Mouse (Mus musculus) MEL (cell line): ENCODE measurements around the gene Maml3.

Source experiments
- CHD2 ChIP-seq: IDR thresholded peaks from 2 replicates; pipeline ENCODE4 v1.6.1; 2011; ENCODE audit warnings: low read length, improper control_type of control experiment
- EP300 ChIP-seq, 2 experiments: IDR thresholded peaks; 2 replicates each; pipeline ENCODE4 v1.6.1; 2011; ENCODE audit warnings: improper control_type of control experiment in 2 of 2, low read length in 2 of 2, low read depth in 1 of 2, mild to moderate bottlenecking in 1 of 2
- MYB ChIP-seq: IDR thresholded peaks from 2 replicates; pipeline ENCODE4 v1.6.1; 2011; ENCODE audit warnings: mild to moderate bottlenecking, low read depth, low read length, improper control_type of control experiment
- NELFE ChIP-seq: IDR thresholded peaks from 2 replicates; pipeline ENCODE4 v1.6.1; 2011; ENCODE audit warnings: low read depth, low read length, improper control_type of control experiment
- POLR2A ChIP-seq, 2 experiments: IDR thresholded peaks; 2 replicates each; pipeline ENCODE4 v1.6.1; 2011 to 2012; ENCODE audit warnings: low read length in 2 of 2, mild to moderate bottlenecking in 2 of 2, control low read depth in 1 of 2, improper control_type of control experiment in 1 of 2, low read depth in 1 of 2, moderate library complexity in 1 of 2; ENCODE audit not compliant: control insufficient read depth in 1 of 2, insufficient read depth in 1 of 2, poor library complexity in 1 of 2
- USF1 ChIP-seq: IDR thresholded peaks from 2 replicates; pipeline ENCODE4 v1.6.1; 2014; ENCODE audit warnings: low read depth, mild to moderate bottlenecking, inconsistent platforms, low read length, improper control_type of control experiment, moderate library complexity

GRCm38 (mm10) chr3:51969451-51969850 is 135.4 kb downstream of the Maml3 start:
- TF ChIP-seq CHD2 = no peak
- TF ChIP-seq EP300 (IDR thresholded peaks at IDR 0.05; ENCODE audit: low read depth in 1 of 2, low read length in 2 of 2) = no peak
- TF ChIP-seq MYB = no peak
- no peak for TF ChIP-seq USF1
- TF ChIP-seq POLR2A (IDR thresholded peaks at IDR 0.05; ENCODE audit: control insufficient read depth in 1 of 2, insufficient read depth in 1 of 2, low read depth in 1 of 2, low read length in 2 of 2, poor library complexity in 1 of 2) = no peak
- no peak for TF ChIP-seq NELFE
